1 mouse cellular context compared by ENCODE assay signal in the genomic region with DNA sequence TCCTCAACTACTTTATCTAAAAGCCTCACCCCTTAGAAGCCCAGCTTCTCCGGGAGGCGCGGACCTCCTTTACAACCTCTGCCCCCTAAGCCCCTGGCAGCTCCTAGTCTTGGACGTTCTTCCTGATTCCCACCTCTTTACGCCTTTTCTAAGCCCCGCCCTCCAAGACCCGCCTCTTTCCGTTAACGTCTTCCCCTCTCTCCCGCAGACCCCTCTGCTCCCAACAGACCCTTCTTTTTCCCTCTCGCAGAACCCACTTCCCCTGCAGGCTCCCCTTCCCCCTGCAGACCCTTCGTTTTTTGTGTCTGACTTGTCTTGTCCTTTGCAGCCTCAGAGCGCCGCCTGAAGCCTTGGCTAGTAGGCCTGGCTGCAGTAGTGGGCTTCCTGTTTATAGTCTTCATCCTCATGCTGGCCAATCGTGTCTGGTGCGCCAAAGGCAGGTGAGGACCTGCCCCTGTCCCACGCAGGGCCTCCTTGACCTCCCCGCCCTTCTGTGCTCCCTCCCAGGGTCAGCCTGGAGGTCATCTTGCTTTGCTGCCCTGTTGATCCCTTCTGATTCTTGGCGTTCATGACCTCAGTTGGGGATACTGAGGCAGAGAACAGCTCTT.
TF ChIP-seq lines count a peak whose summit lies in the region.

No protein-coding gene starts in this region.

TF ChIP-seq in MEL, 35 proteins besides CTCF, POLR2A, EP300 and RAD21:
- TF ChIP-seq MAZ (IDR thresholded peaks at IDR 0.05; ENCODE audit: low read depth, low read length) (peak; percentile 20; the same call in 1 of the 2 replicates), MXI1 (IDR thresholded peaks at IDR 0.05; ENCODE audit: low read depth, low read length) (peak; percentile 43; the same call in 1 of the 2 replicates), TBP (IDR thresholded peaks at IDR 0.05; ENCODE audit: low read depth, low read length) (0 out of 2 replicates have a peak, but pooled peaks have one; percentile 26), TAL1 (IDR thresholded peaks at IDR 0.05; ENCODE audit: low read length) (no peak), ZMIZ1 (IDR thresholded peaks at IDR 0.05; ENCODE audit: low read depth, low read length) (no peak), ELF1 (IDR thresholded peaks at IDR 0.05; ENCODE audit: low read depth, low read length) (peak; percentile 61), SIN3A (IDR thresholded peaks at IDR 0.05; ENCODE audit: low read length) (peak; percentile 35; the same call in 1 of the 2 replicates), HCFC1 (IDR thresholded peaks at IDR 0.05; ENCODE audit: low read depth, low read length) (peak; percentile 58; the same call in 1 of the 2 replicates), MYB (IDR thresholded peaks at IDR 0.05; ENCODE audit: low read depth, low read length) (peak; percentile 85), ZC3H11A (IDR thresholded peaks at IDR 0.05; ENCODE audit: low read depth, low read length) (no peak), KAT2A (conservative IDR thresholded peaks at IDR 0.05; ENCODE audit: low read depth, low read length) (no peak), NELFE (IDR thresholded peaks at IDR 0.05; ENCODE audit: low read depth, low read length) (peak; percentile 42; the same call in 1 of the 2 replicates)
